In the genomic region with DNA sequence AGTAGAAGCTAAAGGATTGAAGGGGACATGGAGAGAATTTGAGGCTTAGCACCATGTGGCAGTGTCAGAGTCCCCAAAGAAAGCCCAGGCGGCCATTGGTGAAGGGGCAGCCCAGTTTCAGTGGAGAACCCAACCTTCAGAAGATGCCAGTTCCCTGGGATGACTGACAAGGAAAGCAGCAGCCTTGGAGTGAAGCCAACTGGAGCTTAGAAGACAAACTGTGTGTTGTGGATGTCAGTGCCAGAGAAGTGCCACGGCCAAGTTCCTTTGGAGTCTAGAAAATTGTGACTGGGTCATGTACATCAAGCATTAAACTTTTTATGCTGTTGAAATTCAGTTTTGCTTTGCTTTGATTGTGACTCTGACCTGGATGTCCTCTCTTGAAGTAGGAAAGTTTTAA, we compare ENCODE assay signal across 18 mouse cellular contexts.
A peak's percentile ranks its signal among the peaks of the same experiment; 100 is the strongest.
DNase-seq lines count a peak whose midpoint lies in the region; ATAC-seq and TF ChIP-seq lines count a peak whose summit lies in the region.
"Had no signal": no experiment of that assay in that cellular context is flagged by ENCODE, and none has a peak within 500 bp of the region (broad histone marks: within the 10 kb centered on the region; RNA-seq: fewer than 3 reads in every experiment).

No protein-coding gene starts in this region.

- no peak overlapping the region for H3K4me3 ChIP-seq in midbrain, postnatal 0 days (ENCODE audit: low read depth, low read length)
- no peak overlapping the region for H3K4me3 ChIP-seq in midbrain, embryonic 11.5 days (ENCODE audit: low read depth, low read length)
- H3K4me3 ChIP-seq: embryonic facial prominence, embryonic 12.5 days; heart, embryonic 13.5 days; kidney, embryonic 15.5 days had no signal

- no peaks in the 10 kb centered on the region for H3K36me3 ChIP-seq in midbrain, postnatal 0 days (ENCODE audit: insufficient read depth, low read length)
- H3K36me3 ChIP-seq in midbrain, embryonic 11.5 days (ENCODE audit: control insufficient read depth, insufficient read depth, low read length), result no peaks in the 10 kb centered on the region
- H3K36me3 ChIP-seq: embryonic facial prominence, embryonic 12.5 days; heart, embryonic 13.5 days; kidney, embryonic 15.5 days had no signal

- no peaks in the 10 kb centered on the region for H3K9me3 ChIP-seq in midbrain, postnatal 0 days (ENCODE audit: low read length)
- H3K9me3 ChIP-seq in midbrain, embryonic 11.5 days (ENCODE audit: control insufficient read depth, low read length), result no peaks in the 10 kb centered on the region
- H3K9me3 ChIP-seq: embryonic facial prominence, embryonic 12.5 days; heart, embryonic 13.5 days; kidney, embryonic 15.5 days had no signal

- intact Hi-C loops in gastrocnemius, postnatal 36 days (cut with DNase I), result no loop called here

- H3K4me1 ChIP-seq in midbrain, postnatal 0 days (ENCODE audit: insufficient read depth, low read length), result no peaks in the 10 kb centered on the region
- no peaks in the 10 kb centered on the region for H3K4me1 ChIP-seq in midbrain, embryonic 11.5 days (ENCODE audit: control insufficient read depth, insufficient read depth, low read length)
- H3K4me1 ChIP-seq: embryonic facial prominence, embryonic 12.5 days; heart, embryonic 13.5 days; kidney, embryonic 15.5 days had no signal

- peak; percentile 40 for DNase-seq in adrenal gland, postnatal 10 days
- DNase-seq in adrenal gland, postnatal 25 days, result no peak
- peak; percentile 18 for DNase-seq in gastrocnemius, postnatal 10 days
- DNase-seq in gastrocnemius, postnatal 36 days, result no peak
- DNase-seq in midbrain, postnatal 0 days (ENCODE audit: low spot score), result peak; percentile 38
- DNase-seq in midbrain, embryonic 11.5 days (ENCODE audit: low spot score, missing footprints), result no peak
- DNase-seq in urinary bladder, postnatal 14 days (ENCODE audit: low spot score), result no peak
- DNase-seq: cerebellum, adult 18-20 months; kidney, postnatal 4 days; lung, adult 18-20 months; lung, postnatal 14 days; thymus, postnatal 14 days had no signal

- TF ChIP-seq CTCF in midbrain, postnatal 0 days (IDR thresholded peaks at IDR 0.05), result no peak

- no peak overlapping the region for H3K4me2 ChIP-seq in midbrain, postnatal 0 days (ENCODE audit: low read depth, low read length, poor library complexity, severe bottlenecking)
- no peak overlapping the region for H3K4me2 ChIP-seq in midbrain, embryonic 11.5 days
- H3K4me2 ChIP-seq: embryonic facial prominence, embryonic 12.5 days; heart, embryonic 13.5 days; hindbrain, embryonic 14.5 days; kidney, embryonic 15.5 days had no signal

- H3K9ac ChIP-seq in midbrain, postnatal 0 days (replicated peaks; ENCODE audit: low read length, poor library complexity, severe bottlenecking), result no peak overlapping the region
- no peak overlapping the region for H3K9ac ChIP-seq in midbrain, embryonic 11.5 days (ENCODE audit: low read length)
- H3K9ac ChIP-seq: embryonic facial prominence, embryonic 12.5 days; heart, embryonic 13.5 days; hindbrain, embryonic 14.5 days; kidney, embryonic 15.5 days had no signal

- H3K27ac ChIP-seq in midbrain, postnatal 0 days (ENCODE audit: low read depth, low read length), result no peak overlapping the region
- no peak overlapping the region for H3K27ac ChIP-seq in midbrain, embryonic 11.5 days (ENCODE audit: low read depth, low read length)
- H3K27ac ChIP-seq: embryonic facial prominence, embryonic 12.5 days; heart, embryonic 13.5 days; hindbrain, embryonic 14.5 days; kidney, embryonic 15.5 days had no signal

- H3K27me3 ChIP-seq in midbrain, postnatal 0 days (ENCODE audit: insufficient read depth, low read length), result no peaks in the 10 kb centered on the region
- no peaks in the 10 kb centered on the region for H3K27me3 ChIP-seq in midbrain, embryonic 11.5 days (ENCODE audit: control insufficient read depth, insufficient read depth, low read length)
- H3K27me3 ChIP-seq: embryonic facial prominence, embryonic 12.5 days; heart, embryonic 13.5 days; kidney, embryonic 15.5 days had no signal

- ATAC-seq in midbrain, postnatal 0 days (ENCODE audit: low FRiP score), result no peak
- ATAC-seq in midbrain, embryonic 11.5 days (ENCODE audit: low FRiP score), result no peak
- ATAC-seq: CD4-positive, CD25-positive, alpha-beta regulatory T cell, adult 4 months; intestine, embryonic 16.5 days had no signal

- 70% methylated on average over 2 of the region's 2 CpGs for WGBS in midbrain, postnatal 0 days
- WGBS in midbrain, embryonic 11.5 days, result 83% methylated on average over 2 of the region's 2 CpGs

Comparison
In these comparisons a context has a peak if more than half of its experiments do, and no peak if none do; other contexts are left out.
1. DNase-seq: peak in adrenal gland, postnatal 10 days (single experiment), gastrocnemius, postnatal 10 days (single experiment) and midbrain, postnatal 0 days (single experiment); none in adrenal gland, postnatal 25 days (single experiment), gastrocnemius, postnatal 36 days (0 of 2), midbrain, embryonic 11.5 days (single experiment) and urinary bladder, postnatal 14 days (single experiment).